Mouse (Mus musculus) neural tube, embryonic 14.5 days (tissue): Measurements from ENCODE around the gene Tmem87b. TPM values are rescaled to one million over a fixed set of nuclear protein-coding genes. Genes with fewer than 3 reads are reported as not detected.

Experiments used
- ATAC-seq: fragments of 200-750 bp; cut with Nextera tagmentation; 2 replicates; pipeline ENCODE4 v1.8.0; 2017; ENCODE audit warnings: low read depth, mild to moderate bottlenecking, moderate TSS enrichment, moderate library complexity
- H3K27ac ChIP-seq: fragments of 300-500 bp; sonication (generic); 2 replicates; pipeline ENCODE4 v1.5.1; 2014; ENCODE audit warnings: low read depth, mild to moderate bottlenecking, control low read depth, low read length, moderate library complexity, mixed read lengths
- H3K27me3 ChIP-seq: fragments of 300-500 bp; sonication (generic); 2 replicates; pipeline ENCODE4 v1.6.1; 2014; ENCODE audit warnings: low read length; ENCODE audit not compliant: control insufficient read depth, insufficient read depth
- H3K36me3 ChIP-seq: fragments of 300-500 bp; sonication (generic); 2 replicates; pipeline ENCODE4 v1.6.1; 2014; ENCODE audit warnings: low read length, mixed read lengths; ENCODE audit not compliant: control insufficient read depth, insufficient read depth
- H3K4me1 ChIP-seq: fragments of 300-500 bp; sonication (generic); 2 replicates; pipeline ENCODE4 v1.6.1; 2014; ENCODE audit warnings: low read length; ENCODE audit not compliant: control insufficient read depth, insufficient read depth
- H3K4me2 ChIP-seq: fragments of 300-500 bp; sonication (generic); 2 replicates; pipeline ENCODE4 v1.6.1; 2014; ENCODE audit warnings: mild to moderate bottlenecking, low read depth, low read length, control low read depth
- H3K4me3 ChIP-seq: fragments of 300-500 bp; sonication (generic); 2 replicates; pipeline ENCODE4 v1.5.1; 2014; ENCODE audit warnings: low read depth, low read length, control low read depth, mixed read lengths
- H3K9ac ChIP-seq: fragments of 300-500 bp; sonication (generic); replicated peaks from 2 replicates; pipeline ENCODE4 v1.6.1; 2014; ENCODE audit warnings: low read depth, mild to moderate bottlenecking, control low read depth, low read length, mixed read lengths
- H3K9me3 ChIP-seq: fragments of 300-500 bp; sonication (generic); 2 replicates; pipeline ENCODE4 v1.6.1; 2016; ENCODE audit warnings: low read length; ENCODE audit not compliant: control insufficient read depth
- WGBS: fragments of 180-500 bp; shearing (Covaris S2); extraction: QIAGEN DNeasy Blood & Tissue Kit; methylation state at CpG from one replicate; pipeline ENCODE4 v1.1.7; 2014; 5-methylcytosine and 5-hydroxymethylcytosine counted together
- polyA plus RNA-seq: library from polyadenylated mRNA; unstranded; fragments of >200 nt; fragmentation: Nextera tagmentation; extraction: Ambion mirVana; gene quantifications from 2 replicates; pipeline ENCODE4 v1.2.1, GENCODE M21; 2014

The Tmem87b gene
- polyA plus RNA-seq, 1 experiment from 2014 or later = 37.1 TPM

GRCm38 (mm10) chr2:128833035-128833434 lies 15.1 kb downstream of the Tmem87b start:
- Histone ChIP-seq H3K9ac (no peak overlapping the region), H3K27me3 (no peaks in the 10 kb centered on the region), H3K9me3 (no peaks in the 10 kb centered on the region), H3K4me1 (no peaks in the 10 kb centered on the region), H3K36me3 (peaks cover 73% of the 10 kb centered on the region), H3K4me2 (no peak overlapping the region), H3K27ac (no peak overlapping the region), H3K4me3 (no peak overlapping the region)
- 97% methylated on average over 2 of the region's 2 CpGs for WGBS
- ATAC-seq = no peak

- Histone ChIP-seq H3K27me3 (no peaks in the 10 kb centered on the region), H3K9me3 (no peaks in the 10 kb centered on the region), H3K4me3 (no peak overlapping the region), H3K4me1 (no peaks in the 10 kb centered on the region), H3K36me3 (peaks cover 75% of the 10 kb centered on the region), H3K9ac (no peak overlapping the region), H3K4me2 (no peak overlapping the region), H3K27ac (no peak overlapping the region)
- no peak for ATAC-seq
- WGBS = 97% methylated on average over 2 of the region's 2 CpGs
Measured at GRCm38 (mm10) chr2:128833435-128833834, 15.5 kb downstream of the Tmem87b start.

DNA sequence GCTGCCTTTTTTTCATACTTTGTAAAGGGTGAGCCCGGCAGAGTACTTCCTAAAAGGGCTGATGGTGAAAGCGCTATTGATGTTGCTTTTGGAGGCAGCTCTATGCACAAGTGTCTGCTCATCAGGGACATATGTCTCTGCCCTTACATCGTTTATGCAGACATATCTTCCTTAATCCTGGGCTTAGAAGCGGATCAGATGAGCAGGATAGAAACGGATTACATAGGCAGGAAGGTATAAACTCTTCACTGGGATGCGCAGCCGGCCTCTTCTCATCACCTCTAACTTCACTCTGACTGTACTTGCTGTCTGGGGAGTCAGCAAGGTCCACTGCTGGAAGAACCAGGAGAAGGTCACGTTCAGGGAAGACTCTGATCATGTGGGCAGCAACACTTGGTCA lies 19.6 kb downstream of the Tmem87b start:
- H3K4me2 ChIP-seq = no peak overlapping the region

DNA sequence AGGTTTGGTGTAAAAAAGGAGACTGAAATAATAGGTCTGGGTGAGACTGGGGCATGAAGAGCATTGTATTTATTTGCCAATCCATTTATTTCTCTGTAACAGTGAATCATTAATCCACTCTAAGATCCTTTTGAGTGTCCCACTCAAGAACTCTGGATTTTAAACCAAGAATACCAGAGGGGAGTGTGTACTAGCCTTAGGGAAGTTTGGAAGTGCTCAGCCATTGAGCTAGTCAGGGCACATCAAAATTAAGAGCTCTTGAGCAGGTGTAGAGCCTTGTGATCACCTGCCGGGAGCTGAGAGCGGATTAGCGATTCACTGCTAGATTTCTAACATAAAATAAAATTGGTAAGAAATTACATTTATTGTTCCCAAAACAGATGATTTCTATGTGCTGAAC lies 20.7 kb downstream of the Tmem87b start:
- Histone ChIP-seq H3K27ac (no peak overlapping the region), H3K4me2 (no peak overlapping the region), H3K27me3 (no peaks in the 10 kb centered on the region), H3K36me3 (peaks cover 77% of the 10 kb centered on the region), H3K4me3 (no peak overlapping the region), H3K9me3 (no peaks in the 10 kb centered on the region), H3K9ac (no peak overlapping the region), H3K4me1 (no peaks in the 10 kb centered on the region)
- 97% methylated on average over 3 of the region's 3 CpGs for WGBS
- ATAC-seq = no peak

More for the DNA sequence above, 19.6 kb downstream of the Tmem87b start:
- no peaks in the 10 kb centered on the region for H3K4me1 ChIP-seq
- no peak for ATAC-seq
- no peaks in the 10 kb centered on the region for H3K27me3 ChIP-seq
- peaks cover 79% of the 10 kb centered on the region for H3K36me3 ChIP-seq
- no peak overlapping the region for H3K4me3 ChIP-seq
- no peak overlapping the region for H3K27ac ChIP-seq
- no peaks in the 10 kb centered on the region for H3K9me3 ChIP-seq
- WGBS = 94% methylated on average over 8 of the region's 8 CpGs
- H3K9ac ChIP-seq = no peak overlapping the region

DNA sequence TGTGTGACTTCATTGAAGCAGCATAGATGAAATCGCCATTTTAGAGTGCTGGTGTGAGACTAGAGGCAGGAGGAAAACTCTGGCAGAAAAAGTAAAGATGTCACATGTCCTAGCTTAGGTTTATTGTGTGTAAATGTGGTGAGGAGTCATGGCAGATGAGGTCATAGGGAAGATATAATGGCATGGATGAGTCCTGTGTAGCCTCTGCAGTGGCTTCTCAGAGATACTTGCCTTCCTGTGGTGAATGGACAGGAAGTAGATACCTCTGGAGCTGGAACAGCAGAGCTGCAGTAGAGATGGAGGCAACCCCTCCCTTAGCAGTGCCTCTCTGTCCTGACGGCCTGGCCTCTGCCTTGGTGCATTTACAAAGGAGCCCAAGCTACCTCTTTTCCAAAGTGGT lies 21.6 kb downstream of the Tmem87b start:
- no peak for ATAC-seq
- H3K4me1 ChIP-seq = no peaks in the 10 kb centered on the region
- peaks cover 70% of the 10 kb centered on the region for H3K36me3 ChIP-seq
- whole genome bisulfite sequencing = 95% methylated on average over 2 of the region's 2 CpGs
- H3K27me3 ChIP-seq = no peaks in the 10 kb centered on the region
- no peak overlapping the region for H3K27ac ChIP-seq
- no peaks in the 10 kb centered on the region for H3K9me3 ChIP-seq
- no peak overlapping the region for H3K4me3 ChIP-seq
- H3K4me2 ChIP-seq = no peak overlapping the region
- H3K9ac ChIP-seq = no peak overlapping the region

- Histone ChIP-seq H3K27ac (no peak overlapping the region), H3K9me3 (no peaks in the 10 kb centered on the region), H3K36me3 (peaks cover 69% of the 10 kb centered on the region), H3K4me2 (no peak overlapping the region), H3K27me3 (no peaks in the 10 kb centered on the region), H3K4me3 (no peak overlapping the region), H3K9ac (no peak overlapping the region), H3K4me1 (no peaks in the 10 kb centered on the region)
- 92% methylated on average over 8 of the region's 8 CpGs for WGBS
- ATAC-seq = no peak
Measured at GRCm38 (mm10) chr2:128842437-128842836, 24.5 kb downstream of the Tmem87b start.

DNA sequence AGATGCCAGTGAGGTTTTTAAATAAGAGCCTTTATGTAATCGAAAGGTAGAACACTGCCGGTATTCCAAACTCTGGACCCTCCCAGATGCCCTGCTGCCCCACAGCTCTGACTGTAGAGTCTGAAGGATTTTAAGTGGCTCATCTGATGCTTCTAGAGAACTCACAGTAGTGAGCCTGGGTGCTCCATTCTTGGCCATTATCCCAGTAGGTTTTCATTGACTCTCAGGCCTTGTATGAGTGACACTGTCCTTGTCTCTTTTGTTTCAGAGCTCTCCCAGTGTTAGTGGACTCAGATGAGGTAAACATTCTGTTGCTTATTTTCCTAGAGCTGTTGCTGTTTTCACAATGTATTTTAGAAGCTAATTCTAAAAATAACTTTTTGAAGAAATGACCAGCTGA lies 32.1 kb downstream of the Tmem87b start:
- WGBS = 93% methylated on average over 2 of the region's 2 CpGs
- ATAC-seq = no peak

GRCm38 (mm10) chr2:128856673-128857072 lies 38.8 kb downstream of the Tmem87b start:
- Histone ChIP-seq H3K4me3 (no peak overlapping the region), H3K9me3 (no peaks in the 10 kb centered on the region), H3K4me2 (no peak overlapping the region), H3K36me3 (peaks cover 9% of the 10 kb centered on the region), H3K4me1 (no peaks in the 10 kb centered on the region), H3K27me3 (no peaks in the 10 kb centered on the region), H3K9ac (no peak overlapping the region), H3K27ac (no peak overlapping the region)
- ATAC-seq = no peak
- 95% methylated on average over 1 of the region's 1 CpGs for WGBS

More for the DNA sequence above, 32.1 kb downstream of the Tmem87b start:
- Histone ChIP-seq H3K4me1 (no peaks in the 10 kb centered on the region), H3K36me3 (peaks cover 43% of the 10 kb centered on the region), H3K9me3 (no peaks in the 10 kb centered on the region), H3K27ac (no peak overlapping the region), H3K4me2 (no peak overlapping the region), H3K9ac (no peak overlapping the region), H3K27me3 (no peaks in the 10 kb centered on the region), H3K4me3 (no peak overlapping the region)

DNA sequence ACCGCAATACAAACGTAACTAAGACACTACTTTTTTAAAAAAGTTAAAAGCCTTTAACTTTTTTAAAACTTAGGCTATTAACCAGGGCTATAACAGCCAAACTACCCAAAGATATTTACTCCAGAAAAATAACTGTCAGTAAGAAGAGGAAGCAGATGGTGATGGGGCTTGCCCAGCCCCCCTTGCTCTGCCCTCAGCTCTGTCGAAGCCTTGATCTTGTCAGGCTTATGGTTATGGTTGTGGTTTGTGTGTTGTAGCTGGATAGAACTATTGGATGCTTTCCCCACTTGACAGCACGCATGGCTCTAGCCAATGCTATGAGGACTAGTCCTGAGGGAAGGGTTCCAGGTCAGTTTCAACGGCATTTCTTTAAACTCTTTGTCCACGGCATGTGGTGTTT lies 41.0 kb downstream of the Tmem87b start:
- H3K9me3 ChIP-seq = no peaks in the 10 kb centered on the region
- no peak overlapping the region for H3K4me2 ChIP-seq
- WGBS = 91% methylated on average over 6 of the region's 6 CpGs
- H3K4me1 ChIP-seq = no peaks in the 10 kb centered on the region
- H3K9ac ChIP-seq = no peak overlapping the region
- no peak overlapping the region for H3K27ac ChIP-seq
- H3K36me3 ChIP-seq = no peaks in the 10 kb centered on the region
- ATAC-seq = no peak
- H3K27me3 ChIP-seq = peaks cover 2% of the 10 kb centered on the region; the same call in 1 of the 2 replicates
- H3K4me3 ChIP-seq = no peak overlapping the region

GRCm38 (mm10) chr2:128859861-128860260 lies 41.9 kb downstream of the Tmem87b start:
- no peaks in the 10 kb centered on the region for H3K4me1 ChIP-seq
- H3K36me3 ChIP-seq = no peaks in the 10 kb centered on the region
- no peak overlapping the region for H3K4me2 ChIP-seq
- no peak overlapping the region for H3K9ac ChIP-seq
- no peaks in the 10 kb centered on the region for H3K9me3 ChIP-seq
- WGBS = 73% methylated on average over 3 of the region's 3 CpGs
- no peak overlapping the region for H3K4me3 ChIP-seq
- ATAC-seq = no peak
- peaks cover 5% of the 10 kb centered on the region; the same call in 1 of the 2 replicates for H3K27me3 ChIP-seq
- no peak overlapping the region for H3K27ac ChIP-seq
